Mouse (Mus musculus): ENCODE data around the gene Auts2.

Gene Auts2

GRCm38 (mm10) chr5:131593261-131593660 is 949.9 kb downstream of the Auts2 start:
- no peak for DNase-seq

DNA sequence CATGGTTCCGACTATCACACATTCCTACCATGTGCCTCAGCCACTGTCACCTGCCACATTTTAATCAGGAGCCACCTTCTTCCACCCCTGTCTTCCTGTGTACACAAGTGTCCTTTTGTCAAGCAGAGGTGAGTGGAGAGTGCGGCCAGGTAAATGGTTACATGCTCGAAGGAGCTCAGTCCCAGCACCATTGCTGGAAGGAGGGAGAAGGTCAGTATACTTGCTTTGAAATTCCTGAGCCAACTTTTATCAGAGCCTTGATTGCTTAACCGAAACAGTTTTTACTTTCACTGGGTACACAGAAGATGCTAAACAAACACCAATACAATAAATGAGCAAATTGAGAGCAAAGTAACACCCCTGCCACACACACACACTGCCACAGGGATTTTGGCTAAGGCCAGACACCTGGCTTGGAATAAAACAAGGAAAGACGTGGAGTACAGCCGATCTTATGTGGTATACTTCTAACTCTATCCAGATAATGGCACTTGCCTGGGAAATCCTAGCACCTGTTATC is 953.1 kb downstream of the Auts2 start:
- DNase-seq = no peak

- DNase-seq = no peak
These were observed 956.8 kb downstream of the Auts2 start for GRCm38 (mm10) chr5:131586332-131586700.

- no peak for DNase-seq
These were observed 957.3 kb downstream of the Auts2 start for GRCm38 (mm10) chr5:131585684-131586331.

GRCm38 (mm10) chr5:131584260-131585135 is 958.6 kb downstream of the Auts2 start:
- DNase-seq = no peak

DNA sequence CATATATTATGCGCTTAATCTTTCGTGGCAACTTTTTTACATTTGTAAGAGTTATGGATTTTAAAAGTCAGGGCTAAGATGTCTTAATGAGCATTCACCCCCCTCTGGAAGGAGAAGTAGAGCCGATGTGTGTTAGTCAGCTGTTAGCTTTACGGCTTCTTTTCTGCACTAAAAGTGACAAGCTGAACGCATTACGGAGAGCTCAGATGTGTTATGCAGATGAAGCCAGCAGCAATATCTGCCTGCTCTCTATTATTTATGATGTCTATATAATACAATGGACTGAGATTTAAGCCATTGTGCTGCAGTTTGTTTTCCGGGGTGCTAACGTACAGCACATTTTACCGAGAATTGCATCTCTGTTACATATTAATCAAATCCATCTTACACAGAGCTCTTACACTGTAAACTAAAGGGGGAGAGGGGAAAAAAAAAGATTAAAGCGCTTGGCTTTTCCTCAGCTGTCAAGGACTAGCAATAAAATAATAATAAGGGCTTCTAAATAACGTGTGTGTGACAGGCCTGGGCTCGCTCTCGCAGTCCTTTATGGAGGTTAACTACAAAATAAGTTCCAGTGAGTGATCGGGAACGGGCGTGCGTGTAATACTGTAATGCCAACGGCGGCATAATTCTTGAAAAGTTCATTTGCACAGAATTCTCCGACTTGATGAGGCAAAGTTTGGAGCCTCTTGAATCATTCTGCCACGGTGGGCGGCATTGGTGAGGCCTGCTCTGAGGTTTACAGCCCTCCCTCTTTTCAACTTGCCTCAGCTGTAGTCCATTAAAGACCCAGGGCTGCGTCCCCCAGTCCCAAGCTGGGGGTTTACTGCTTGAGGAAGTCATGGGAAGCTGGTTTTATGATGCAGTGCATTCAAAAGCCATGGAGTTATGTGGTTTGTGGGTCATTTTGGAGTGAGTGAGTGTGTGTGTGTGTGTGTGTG is 961.8 kb downstream of the Auts2 start:
- no peak for DNase-seq

- DNase-seq = no peak
These were observed 964.4 kb downstream of the Auts2 start for GRCm38 (mm10) chr5:131578737-131579136.

DNA sequence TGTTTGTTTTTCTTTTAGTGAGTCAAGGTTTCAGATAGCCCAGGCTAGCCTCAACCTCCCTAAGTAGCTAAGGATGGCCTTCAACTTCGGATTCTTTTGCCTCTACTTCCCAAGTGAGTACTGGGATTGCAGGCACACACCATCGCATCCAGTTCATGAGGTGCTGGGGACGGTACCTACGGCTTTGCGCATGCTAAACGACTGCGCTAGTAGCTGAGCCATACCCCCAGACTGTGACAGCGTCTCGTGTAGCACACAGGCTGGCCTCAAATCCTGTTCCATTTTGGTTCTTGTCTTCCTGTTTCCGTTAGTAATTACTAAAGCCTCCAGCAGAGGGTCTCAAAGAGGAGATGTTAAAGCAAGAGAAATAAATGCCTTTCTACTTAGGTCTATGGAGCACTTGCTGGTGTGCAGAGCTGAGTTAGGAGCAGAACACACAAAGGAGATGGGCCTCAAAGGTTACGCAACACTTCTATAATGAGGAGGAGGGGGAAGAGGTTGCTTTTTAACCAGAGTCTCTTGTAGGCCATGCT is 967.3 kb downstream of the Auts2 start:
- no peak for DNase-seq

DNA sequence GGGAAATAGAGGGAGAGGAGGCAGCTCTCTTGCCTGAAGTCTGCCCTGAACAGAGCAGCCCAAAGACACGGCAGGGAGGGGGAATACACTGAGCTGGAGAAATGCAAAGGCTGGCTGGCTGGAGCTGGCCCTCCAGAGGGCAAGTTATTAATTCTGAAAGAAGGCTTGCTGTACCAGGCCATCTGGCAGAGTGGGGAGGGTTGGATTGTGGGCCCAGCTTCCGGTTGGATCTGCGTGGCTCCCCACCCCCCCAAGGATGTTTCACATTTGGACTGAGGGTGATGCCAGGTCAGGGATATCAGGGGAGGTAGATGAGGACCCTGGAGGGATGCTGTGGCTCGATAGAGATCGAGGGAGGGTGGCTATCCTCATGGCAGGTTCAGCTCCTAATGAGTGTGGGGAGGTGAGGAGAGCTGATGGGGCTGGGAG is 968.0 kb downstream of the Auts2 start:
- DNase-seq = no peak

DNA sequence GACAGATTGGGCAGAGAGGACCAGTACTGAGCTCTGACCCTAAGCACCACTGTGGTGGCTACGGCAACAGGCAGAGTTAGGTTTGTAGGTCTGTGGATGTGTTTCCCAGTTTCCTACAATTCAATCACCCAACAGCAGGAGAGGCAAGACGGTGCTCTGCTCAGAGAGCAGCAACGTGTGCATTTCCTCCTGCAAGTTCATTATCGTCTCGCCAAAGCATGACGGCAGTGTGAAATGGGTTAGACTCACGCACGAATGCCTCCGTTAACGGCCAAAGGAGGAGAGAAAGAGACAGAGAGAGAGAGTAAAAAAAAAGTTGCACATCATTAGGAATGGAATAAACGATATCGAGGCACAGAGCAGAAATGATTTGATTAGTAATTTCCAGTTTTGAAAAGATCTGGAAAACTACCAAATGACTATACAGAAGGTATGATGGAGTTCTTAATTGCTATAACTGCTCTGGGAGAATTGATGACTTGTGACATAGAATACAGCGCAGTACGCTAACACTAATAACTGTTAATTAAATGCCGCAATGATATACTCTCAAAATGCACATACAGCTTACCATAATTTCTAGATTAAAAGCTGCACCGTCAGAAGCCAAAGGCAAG is 968.6 kb downstream of the Auts2 start:
- DNase-seq = no peak

GRCm38 (mm10) chr5:131573296-131574177 is 969.6 kb downstream of the Auts2 start:
- no peak for DNase-seq

DNA sequence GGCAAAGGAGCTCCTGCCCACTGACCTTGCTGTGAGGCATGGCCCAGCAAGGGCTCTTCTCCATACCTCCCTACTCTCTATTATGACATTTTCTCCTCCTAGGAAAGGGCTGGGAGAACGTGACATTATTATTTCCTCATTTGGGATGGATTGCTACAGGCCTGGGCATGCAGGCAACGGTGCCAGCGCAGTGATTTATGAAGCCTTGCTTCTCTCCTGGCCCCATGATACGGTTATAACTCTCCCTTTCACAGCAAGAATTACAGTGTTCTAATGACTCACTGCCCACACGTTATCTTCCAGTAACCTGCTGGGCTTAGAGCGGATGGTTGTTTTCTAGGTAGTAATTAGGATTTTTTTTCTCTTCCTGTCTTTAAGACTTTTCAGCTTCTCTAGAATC is 977.1 kb downstream of the Auts2 start:
- DNase-seq = no peak

GRCm38 (mm10) chr5:131563630-131564252 is 979.4 kb downstream of the Auts2 start:
- no peak for DNase-seq

DNA sequence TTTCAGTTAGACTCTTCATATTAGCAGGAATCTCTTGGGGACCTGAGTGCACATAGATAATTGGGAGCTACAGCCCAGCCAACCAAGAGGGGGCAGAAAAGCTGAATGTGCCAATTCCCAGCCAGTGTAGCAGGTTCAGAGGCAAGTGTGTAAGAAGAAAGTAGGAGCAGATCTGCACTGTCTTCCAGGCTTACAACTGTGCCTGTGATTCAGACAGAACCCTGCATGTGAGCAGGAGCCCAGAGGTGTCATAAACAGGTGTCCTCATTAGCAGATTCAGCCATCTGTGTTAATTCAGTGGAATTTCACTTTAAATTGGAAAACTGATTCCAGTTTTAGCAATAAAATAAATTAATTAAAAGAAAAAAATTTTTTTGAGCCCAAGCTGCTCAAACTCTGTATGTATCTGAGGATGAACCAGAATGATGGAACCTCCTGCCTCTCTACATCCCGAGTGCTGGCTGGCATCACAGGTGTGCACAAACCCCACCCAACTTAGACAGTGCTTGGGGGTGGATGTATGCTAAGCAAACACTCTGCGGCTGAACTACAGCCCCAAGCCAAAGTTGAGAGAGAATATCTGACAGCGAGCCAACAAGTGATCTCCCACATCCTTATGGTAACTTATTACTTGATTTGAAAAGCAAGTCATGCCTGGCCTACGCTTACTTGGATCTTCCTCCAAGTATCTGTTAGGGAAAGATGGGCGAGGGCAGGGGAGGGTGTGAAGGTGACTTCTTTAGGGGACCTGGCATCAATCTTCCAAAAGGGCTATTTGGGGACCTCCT is 982.2 kb downstream of the Auts2 start:
- no peak for DNase-seq

- DNase-seq = no peak
These were observed 984.6 kb downstream of the Auts2 start for GRCm38 (mm10) chr5:131558403-131559174.

DNA sequence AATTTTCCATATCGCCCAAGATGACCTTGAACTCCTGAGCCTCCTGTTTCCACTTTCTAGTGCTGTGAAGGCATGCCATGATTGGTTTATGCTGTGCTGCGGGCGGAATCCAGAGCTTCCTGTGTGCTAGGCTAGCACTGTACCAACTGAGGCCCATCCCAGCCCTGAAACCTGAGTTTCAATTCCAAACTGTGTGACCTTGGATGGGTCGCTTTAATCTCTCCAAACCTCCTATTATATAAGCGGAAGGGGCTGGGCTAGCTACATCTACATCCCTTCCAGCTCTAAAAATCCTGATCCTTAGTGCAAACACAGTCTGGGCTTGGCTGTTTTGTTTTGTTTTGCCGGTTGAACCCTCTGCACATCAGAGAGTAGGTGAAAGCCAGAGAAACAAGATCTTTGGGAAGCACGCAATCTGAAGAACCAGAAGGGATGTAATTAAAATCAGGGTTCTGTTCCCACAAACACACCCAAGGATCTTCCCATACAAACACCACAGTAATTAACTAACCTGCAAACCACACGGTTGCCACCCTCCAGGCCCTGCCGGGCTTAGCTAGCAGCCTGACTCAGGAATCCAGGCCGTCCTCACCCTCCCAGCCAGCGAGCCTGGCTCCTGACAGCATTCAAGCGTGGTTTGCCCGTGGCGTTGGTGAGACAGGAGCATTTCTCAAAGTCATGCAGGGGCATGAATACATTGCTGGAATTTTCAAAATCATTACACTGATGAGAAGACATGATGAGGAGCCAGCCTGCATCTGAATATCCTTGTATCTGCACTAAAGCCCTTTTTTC is 985.4 kb downstream of the Auts2 start:
- DNase-seq = no peak

DNA sequence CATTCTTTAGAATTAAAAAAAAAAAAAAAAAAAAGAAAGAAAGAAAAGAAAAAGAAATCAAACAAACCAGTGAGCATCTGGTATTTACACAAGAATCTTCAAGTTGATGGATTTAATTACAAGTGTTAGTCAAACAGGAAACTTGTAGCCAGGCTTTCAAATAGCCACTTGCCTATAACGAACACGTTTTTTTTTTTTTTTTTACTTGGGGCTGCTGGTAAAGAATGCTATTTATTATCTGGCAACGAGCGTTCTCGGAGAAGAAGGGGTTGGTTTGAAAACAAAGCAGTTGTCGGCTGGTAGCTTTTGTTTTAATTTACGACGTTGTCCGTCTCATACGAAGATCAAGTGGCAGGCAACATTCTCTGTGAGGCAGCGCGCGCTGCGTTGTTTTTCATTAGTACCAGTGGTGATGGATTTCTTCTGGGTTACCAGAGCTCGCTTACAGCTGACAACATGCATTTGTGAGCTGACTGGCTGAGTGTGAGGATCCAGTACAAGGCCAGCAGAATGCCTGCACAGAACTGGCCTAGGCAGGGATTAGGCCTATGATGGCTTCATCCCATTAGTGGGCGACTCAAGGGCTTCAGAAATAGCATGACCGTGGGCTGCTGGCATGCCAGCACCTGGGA is 994.1 kb downstream of the Auts2 start:
- DNase-seq = no peak

- DNase-seq = no peak
These were observed 995.2 kb downstream of the Auts2 start for GRCm38 (mm10) chr5:131547926-131548325.

Measured in thymus, postnatal 4 days (tissue).